In genomic region chr2:160729436-160729835, GRCm38 (mm10) we compare ENCODE assay signal across 11 mouse cellular contexts. TPM values are rescaled to one million over a fixed set of nuclear protein-coding genes. Genes with fewer than 3 reads are reported as not detected.
A peak's percentile ranks its signal among the peaks of the same experiment; 100 is the strongest.
DNase-seq lines count a peak whose midpoint lies in the region; ATAC-seq and TF ChIP-seq lines count a peak whose summit lies in the region.
"Had no signal": no experiment of that assay in that cellular context is flagged by ENCODE, and none has a peak within 500 bp of the region (broad histone marks: within the 10 kb centered on the region; RNA-seq: fewer than 3 reads in every experiment).

No protein-coding gene starts in this region.

- no peak overlapping the region for H3K9ac ChIP-seq in midbrain, embryonic 15.5 days
- H3K9ac ChIP-seq: forebrain, embryonic 12.5 days; liver, embryonic 13.5 days had no signal

- intact Hi-C loops in left cerebral cortex, adult 2 months (cut with DNase I), result no loop called here
- intact Hi-C loops in left cerebral cortex, postnatal 4 days (cut with DNase I), result no loop called here

- WGBS in midbrain, embryonic 15.5 days, result 71% methylated on average over 2 of the region's 2 CpGs

- no peaks in the 10 kb centered on the region for H3K27me3 ChIP-seq in midbrain, embryonic 15.5 days (replicated peaks)

- ATAC-seq in midbrain, embryonic 15.5 days (replicated peaks), result no peak

- peaks cover 35% of the 10 kb centered on the region for H3K4me1 ChIP-seq in midbrain, embryonic 15.5 days

- peaks cover 5% of the 10 kb centered on the region; the same call in 1 of the 2 replicates for H3K36me3 ChIP-seq in midbrain, embryonic 15.5 days (replicated peaks)

- DNase-seq in adrenal gland, postnatal 14 days, result peak; percentile 23
- DNase-seq in adrenal gland, postnatal 10 days, result no peak
- no peak for DNase-seq in left cerebral cortex, adult 2 months (ENCODE audit: extremely low spot score in 1 of 2, low spot score in 2 of 2)
- no peak for DNase-seq in left cerebral cortex, postnatal 4 days
- peak; percentile 9 for DNase-seq in thymus, postnatal 4 days
- DNase-seq in thymus, postnatal 0 days (ENCODE audit: low spot score), result no peak
- DNase-seq in lung, postnatal 36 days, result peak; percentile 71
- DNase-seq: liver, embryonic 13.5 days; thymus, adult 18-20 months had no signal

- 0 out of 2 replicates have a peak overlapping the region, but pooled peaks have one; percentile 3 for H3K27ac ChIP-seq in left cerebral cortex, adult 2 months
- H3K27ac ChIP-seq in midbrain, embryonic 15.5 days, result no peak overlapping the region
- H3K27ac ChIP-seq: forebrain, embryonic 12.5 days; liver, embryonic 13.5 days had no signal

- no peak overlapping the region for H3K4me2 ChIP-seq in midbrain, embryonic 15.5 days
- H3K4me2 ChIP-seq: liver, embryonic 13.5 days had no signal

- no peak overlapping the region for H3K4me3 ChIP-seq in left cerebral cortex, adult 2 months
- H3K4me3 ChIP-seq in midbrain, embryonic 15.5 days, result no peak overlapping the region
- H3K4me3 ChIP-seq: forebrain, embryonic 12.5 days; liver, embryonic 13.5 days had no signal

- TF ChIP-seq CTCF in left cerebral cortex, adult 2 months (IDR thresholded peaks at IDR 0.05), result no peak

- H3K9me3 ChIP-seq in midbrain, embryonic 15.5 days, result no peaks in the 10 kb centered on the region
- H3K9me3 ChIP-seq: forebrain, embryonic 12.5 days; liver, embryonic 13.5 days had no signal

RNA-seq across cellular contexts. Expression of gene Plcg1, which starts 1.7 kb away (rescaled TPM):
- 69.7 and 93.2 TPM in 2 replicates for total RNA-seq in adrenal gland, postnatal 14 days (2021)
- total RNA-seq in adrenal gland, postnatal 10 days (2021), result 100 to 1,000 TPM in 1 of 2 experiments, 10 to 100 TPM in 1; 72.2 to 109 TPM
- total RNA-seq in left cerebral cortex, adult 2 months (2021), result 100 to 1,000 TPM; 117 to 123 TPM
- total RNA-seq in left cerebral cortex, postnatal 4 days (2021), result 100 to 1,000 TPM; 176 to 190 TPM
- 39.5 and 49.3 TPM in 2 replicates for polyA plus RNA-seq in thymus, postnatal 0 days (2015; fragmentation: Nextera tagmentation; extraction: Ambion mirVana)
- 64.3 and 68.4 TPM in 2 replicates for polyA plus RNA-seq in midbrain, embryonic 15.5 days (2015; fragmentation: Nextera tagmentation; extraction: Ambion mirVana)

Comparison
In these comparisons a context has a peak if more than half of its experiments do, and no peak if none do; other contexts are left out.
1. DNase-seq: peak in adrenal gland, postnatal 14 days (single experiment), thymus, postnatal 4 days (single experiment) and lung, postnatal 36 days (single experiment); none in adrenal gland, postnatal 10 days (single experiment), left cerebral cortex, adult 2 months (0 of 2), left cerebral cortex, postnatal 4 days (single experiment) and thymus, postnatal 0 days (single experiment).